Mouse (Mus musculus) lung, postnatal 10 days (tissue): ENCODE measurements around the gene Ksr1.
"Not testable (repeated sequence)": the region's sequence is repeated elsewhere in the genome, so short reads cannot be mapped to it uniquely, and the experiment has no call there.

Source experiments
- DNase-seq: peaks from one replicate; pipeline ENCODE4 v3.0.0; 2021

The Ksr1 gene

GRCm38 (mm10) chr11:79005578-79006394 lies 140.4 kb downstream of the Ksr1 start:
- DNase-seq, result no peak

- DNase-seq, result no peak
Measured at GRCm38 (mm10) chr11:79003769-79004638, 142.2 kb downstream of the Ksr1 start.

- DNase-seq, result peak; percentile 60
Measured at GRCm38 (mm10) chr11:79003053-79003768, 143.0 kb downstream of the Ksr1 start.

DNA sequence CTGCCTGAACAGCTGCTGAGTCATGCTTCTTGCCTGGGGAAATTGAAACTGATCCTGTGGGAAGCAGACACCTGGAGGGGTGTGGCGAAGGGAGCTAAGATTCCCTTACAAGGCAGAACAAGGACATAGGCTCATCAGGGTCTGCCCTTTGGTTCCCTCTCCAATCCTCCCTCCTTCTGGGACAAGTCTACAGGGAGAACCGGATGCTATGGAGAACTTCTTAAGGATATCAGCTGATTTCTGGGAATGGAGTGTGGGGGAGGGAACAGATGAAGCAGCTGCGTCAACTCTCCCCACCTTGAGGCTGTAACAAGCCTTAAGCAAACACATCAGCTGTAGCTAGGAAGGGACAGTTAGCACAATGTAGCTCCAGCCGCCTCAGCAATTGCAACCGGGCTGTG lies 143.7 kb downstream of the Ksr1 start:
- DNase-seq, result no peak

DNA sequence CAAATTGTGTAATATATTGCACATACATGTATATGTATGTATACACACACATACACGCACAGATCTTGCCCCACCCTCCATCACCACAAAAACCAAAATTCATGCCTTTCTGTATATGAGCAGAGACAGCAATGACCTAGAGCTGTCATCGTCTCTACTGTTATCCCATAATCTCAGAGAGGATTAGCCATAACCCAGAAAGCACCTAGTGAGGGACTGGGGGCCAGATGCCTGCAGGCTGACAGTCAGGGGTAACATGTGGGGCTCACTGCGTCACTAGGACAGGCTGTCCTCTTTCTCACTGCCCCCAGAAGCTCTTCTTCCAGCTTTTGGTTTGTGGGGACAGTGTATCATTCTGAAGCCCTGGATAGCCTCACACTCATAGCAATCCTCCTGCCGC lies 144.3 kb downstream of the Ksr1 start:
- DNase-seq, result no peak

GRCm38 (mm10) chr11:78999118-78999517 lies 147.1 kb downstream of the Ksr1 start:
- no peak for DNase-seq

GRCm38 (mm10) chr11:78990875-78991543 lies 155.2 kb downstream of the Ksr1 start:
- not testable (repeated sequence) for DNase-seq

DNA sequence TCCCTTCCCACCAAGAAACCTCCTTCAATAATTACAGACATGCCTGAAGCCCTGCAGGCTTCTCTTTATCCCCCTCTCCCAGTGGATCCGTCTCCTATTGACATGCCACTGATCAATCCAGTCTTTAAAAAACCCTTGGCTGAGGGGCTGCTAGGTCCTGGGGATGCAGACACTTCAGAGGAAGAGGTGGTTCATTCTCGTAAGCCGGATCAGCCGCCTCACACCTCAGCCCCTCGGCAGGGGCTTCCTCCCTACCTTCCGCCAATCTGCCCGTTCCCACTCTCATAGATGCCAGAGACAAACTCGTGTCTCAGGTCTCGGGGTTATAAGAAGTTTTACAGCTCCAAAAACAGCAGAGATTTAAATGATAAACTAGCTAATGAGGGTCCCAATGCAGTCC lies 156.1 kb downstream of the Ksr1 start:
- DNase-seq, result no peak

GRCm38 (mm10) chr11:78989206-78989605 lies 157.0 kb downstream of the Ksr1 start:
- not testable (repeated sequence) for DNase-seq

DNA sequence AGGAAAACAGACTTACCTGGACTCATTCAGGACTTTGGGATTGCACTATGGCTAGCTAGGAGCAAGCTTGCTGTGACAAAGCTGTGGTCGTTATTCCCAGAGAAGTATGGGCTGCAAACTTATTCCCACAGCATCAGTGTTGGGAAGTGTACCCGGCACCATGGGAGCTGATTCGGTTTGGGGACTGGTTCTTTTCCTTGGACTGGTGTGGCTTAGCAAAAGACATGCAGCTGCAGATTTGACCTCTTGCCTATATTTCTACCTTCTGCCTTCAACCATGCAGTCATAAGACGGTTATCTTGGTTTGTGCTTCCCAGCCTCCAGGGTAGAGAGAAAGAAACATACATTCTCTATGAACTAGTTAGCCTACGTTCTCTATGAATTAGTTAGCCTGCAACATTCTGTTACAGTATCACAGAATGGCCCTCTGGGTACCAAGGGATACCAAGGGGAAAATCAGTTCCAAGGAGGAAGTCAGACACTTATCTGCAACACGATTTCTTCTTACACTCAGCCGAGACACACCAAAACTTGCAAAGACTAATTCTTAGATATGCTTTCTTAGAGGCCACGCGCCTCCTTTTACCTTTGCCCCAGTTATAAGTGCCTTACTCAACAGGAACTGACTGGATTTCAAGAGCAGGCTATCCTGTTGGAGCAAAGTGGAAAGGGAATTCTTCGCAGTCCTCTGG lies 159.8 kb downstream of the Ksr1 start:
- no peak for DNase-seq

GRCm38 (mm10) chr11:78985505-78985904 lies 160.7 kb downstream of the Ksr1 start:
- no peak for DNase-seq

GRCm38 (mm10) chr11:78984483-78985177 lies 161.6 kb downstream of the Ksr1 start, which contains the start of gene Lgals9:
Lgals9 (minus strand) TSS chr11:78984946.
- DNase-seq, result peak; percentile 96

- DNase-seq, result no peak
Measured at GRCm38 (mm10) chr11:78983539-78983938, 162.7 kb downstream of the Ksr1 start.

DNA sequence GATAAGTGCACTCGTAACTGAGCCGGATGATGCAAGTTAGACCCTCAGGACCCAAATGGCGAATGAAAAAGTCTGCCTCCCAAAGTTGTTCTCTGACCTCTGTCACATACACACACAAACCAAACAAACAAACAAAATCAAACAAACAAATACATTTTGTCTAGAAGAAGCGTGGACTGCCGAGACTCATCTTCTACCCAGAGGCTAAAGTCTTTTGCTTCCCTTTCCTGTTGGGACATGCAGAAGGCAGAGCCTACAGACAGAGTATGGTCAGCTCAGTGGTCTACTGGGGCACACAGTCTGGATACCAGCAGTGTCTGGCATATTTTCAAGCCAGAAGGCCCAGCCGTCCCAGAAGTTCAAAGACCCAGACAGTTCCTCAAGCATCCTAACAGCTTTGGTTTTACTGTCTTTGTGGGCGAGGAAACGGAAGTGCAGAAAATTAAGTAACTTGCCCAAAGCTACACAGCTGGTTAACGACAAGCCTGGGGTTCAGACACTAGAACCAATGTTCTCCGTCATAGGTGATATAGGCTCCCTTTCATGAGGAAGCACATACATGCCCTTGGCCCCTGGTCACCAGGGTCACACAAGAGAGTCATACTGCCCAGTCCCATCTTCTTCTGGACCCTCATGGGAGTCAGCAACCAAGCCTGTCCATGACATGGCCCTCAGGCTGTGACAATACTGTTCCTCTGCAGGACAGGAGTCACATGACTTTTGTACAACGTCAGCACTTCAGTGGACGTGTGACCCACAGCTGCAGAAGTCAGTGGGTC lies 163.5 kb downstream of the Ksr1 start:
- DNase-seq, result no peak

- DNase-seq, result no peak
Measured at GRCm38 (mm10) chr11:78982042-78982441, 164.2 kb downstream of the Ksr1 start.

- no peak for DNase-seq
Measured at GRCm38 (mm10) chr11:78980083-78980634, 166.0 kb downstream of the Ksr1 start.

- DNase-seq, result no peak
Measured at GRCm38 (mm10) chr11:78978176-78979019, 167.8 kb downstream of the Ksr1 start.

GRCm38 (mm10) chr11:78976731-78977510 lies 169.3 kb downstream of the Ksr1 start:
- no peak for DNase-seq
